Mouse (Mus musculus): ENCODE results near the gene Cep68. TPM values are rescaled to one million over a fixed set of nuclear protein-coding genes. Genes with fewer than 3 reads are reported as not detected.

Cep68 gene
- polyA plus RNA-seq, 1 experiment from 2014 or later: 26.5 TPM

GRCm38 (mm10) chr11:20250476-20251178 is 1.4 kb upstream of the Cep68 start:
- no peaks in the 10 kb centered on the region for H3K27me3 ChIP-seq
- H3K4me2 ChIP-seq (replicated peaks): no peak overlapping the region
- ATAC-seq: no peak
- H3K36me3 ChIP-seq: no peaks in the 10 kb centered on the region
- no peak overlapping the region for H3K4me3 ChIP-seq (replicated peaks)
- no peak overlapping the region for H3K27ac ChIP-seq
- WGBS: 87% methylated on average over 6 of the region's 6 CpGs
- peaks cover 35% of the 10 kb centered on the region for H3K4me1 ChIP-seq (replicated peaks)
- H3K9ac ChIP-seq (replicated peaks): no peak overlapping the region
- no peaks in the 10 kb centered on the region for H3K9me3 ChIP-seq

- peak; percentile 85 for ATAC-seq
- H3K4me1 ChIP-seq (replicated peaks): peaks cover 41% of the 10 kb centered on the region
- H3K27me3 ChIP-seq: no peaks in the 10 kb centered on the region
- H3K36me3 ChIP-seq: peaks cover 7% of the 10 kb centered on the region
- peak overlapping the region; percentile 80 for H3K4me3 ChIP-seq (replicated peaks)
- peak overlapping the region; percentile 84 for H3K27ac ChIP-seq
- 0% methylated on average over 36 of the region's 39 CpGs for WGBS
- H3K4me2 ChIP-seq (replicated peaks): peak overlapping the region; percentile 91
- H3K9me3 ChIP-seq: no peaks in the 10 kb centered on the region
- H3K9ac ChIP-seq (replicated peaks): peak overlapping the region; percentile 93
Measured at GRCm38 (mm10) chr11:20248840-20249239, 389 bp downstream of the Cep68 start.

- ATAC-seq: no peak
- Histone ChIP-seq H3K4me1 (replicated peaks) (peaks cover 45% of the 10 kb centered on the region), H3K9me3 (no peaks in the 10 kb centered on the region), H3K27ac (no peak overlapping the region), H3K9ac (replicated peaks) (no peak overlapping the region), H3K4me2 (replicated peaks) (peak overlapping the region; percentile 91), H3K36me3 (peaks cover 7% of the 10 kb centered on the region), H3K27me3 (no peaks in the 10 kb centered on the region), H3K4me3 (replicated peaks) (peak overlapping the region; percentile 80)
- 20% methylated on average over 4 of the region's 4 CpGs for WGBS
Measured at GRCm38 (mm10) chr11:20248277-20248676, 952 bp downstream of the Cep68 start.

- 66% methylated on average over 8 of the region's 8 CpGs for WGBS
- Histone ChIP-seq H3K9me3 (no peaks in the 10 kb centered on the region), H3K9ac (replicated peaks) (peak overlapping the region; percentile 25; the same call in 1 of the 2 replicates), H3K4me1 (replicated peaks) (peaks cover 51% of the 10 kb centered on the region), H3K27me3 (no peaks in the 10 kb centered on the region), H3K4me2 (replicated peaks) (peak overlapping the region; percentile 91), H3K27ac (no peak overlapping the region), H3K4me3 (replicated peaks) (0 out of 2 replicates have a peak overlapping the region, but pooled peaks have one; percentile 3), H3K36me3 (peaks cover 7% of the 10 kb centered on the region)
- ATAC-seq: no peak
Measured at GRCm38 (mm10) chr11:20247146-20247855, 1.9 kb downstream of the Cep68 start.

- ATAC-seq: no peak
- H3K27ac ChIP-seq: no peak overlapping the region
- no peak overlapping the region for H3K9ac ChIP-seq (replicated peaks)
- H3K4me1 ChIP-seq (replicated peaks): peaks cover 51% of the 10 kb centered on the region
- H3K4me2 ChIP-seq (replicated peaks): no peak overlapping the region
- no peaks in the 10 kb centered on the region for H3K9me3 ChIP-seq
- peaks cover 11% of the 10 kb centered on the region for H3K36me3 ChIP-seq
- 63% methylated on average over 1 of the region's 1 CpGs for WGBS
- H3K27me3 ChIP-seq: no peaks in the 10 kb centered on the region
- no peak overlapping the region for H3K4me3 ChIP-seq (replicated peaks)
Measured at GRCm38 (mm10) chr11:20246616-20247015, 2.6 kb downstream of the Cep68 start.

- H3K27ac ChIP-seq: no peak overlapping the region
- peaks cover 50% of the 10 kb centered on the region for H3K4me1 ChIP-seq (replicated peaks)
- H3K27me3 ChIP-seq: no peaks in the 10 kb centered on the region
- no peak for ATAC-seq
- H3K9ac ChIP-seq (replicated peaks): no peak overlapping the region
- no peak overlapping the region for H3K4me2 ChIP-seq (replicated peaks)
- no peaks in the 10 kb centered on the region for H3K9me3 ChIP-seq
- peaks cover 24% of the 10 kb centered on the region for H3K36me3 ChIP-seq
- no peak overlapping the region for H3K4me3 ChIP-seq (replicated peaks)
- 89% methylated on average over 6 of the region's 6 CpGs for WGBS
Measured at GRCm38 (mm10) chr11:20245316-20245715, 3.9 kb downstream of the Cep68 start.

- ATAC-seq: no peak
- Histone ChIP-seq H3K36me3 (peaks cover 31% of the 10 kb centered on the region), H3K9me3 (no peaks in the 10 kb centered on the region), H3K4me3 (replicated peaks) (no peak overlapping the region), H3K27me3 (no peaks in the 10 kb centered on the region), H3K4me1 (replicated peaks) (peaks cover 43% of the 10 kb centered on the region), H3K9ac (replicated peaks) (0 out of 2 replicates have a peak overlapping the region, but pooled peaks have one; percentile 23), H3K27ac (no peak overlapping the region), H3K4me2 (replicated peaks) (no peak overlapping the region)
- 83% methylated on average over 16 of the region's 16 CpGs for WGBS
Measured at GRCm38 (mm10) chr11:20244336-20245290, 4.6 kb downstream of the Cep68 start.

- Histone ChIP-seq H3K27me3 (no peaks in the 10 kb centered on the region), H3K4me1 (replicated peaks) (peaks cover 39% of the 10 kb centered on the region), H3K9me3 (no peaks in the 10 kb centered on the region), H3K4me2 (replicated peaks) (no peak overlapping the region), H3K27ac (no peak overlapping the region), H3K9ac (replicated peaks) (no peak overlapping the region; the same call in 1 of the 2 replicates), H3K36me3 (peaks cover 43% of the 10 kb centered on the region), H3K4me3 (replicated peaks) (no peak overlapping the region)
- ATAC-seq: peak; percentile 78
- 52% methylated on average over 9 of the region's 9 CpGs for WGBS
Measured at GRCm38 (mm10) chr11:20243214-20243913, 5.9 kb downstream of the Cep68 start.

- H3K4me2 ChIP-seq (replicated peaks): no peak overlapping the region
- H3K27ac ChIP-seq: 0 out of 2 replicates have a peak overlapping the region, but pooled peaks have one; percentile 21
- ATAC-seq: no peak
- no peaks in the 10 kb centered on the region for H3K27me3 ChIP-seq
- 86% methylated on average over 6 of the region's 6 CpGs for WGBS
- peaks cover 31% of the 10 kb centered on the region for H3K4me1 ChIP-seq (replicated peaks)
- H3K36me3 ChIP-seq: peaks cover 49% of the 10 kb centered on the region
- H3K4me3 ChIP-seq (replicated peaks): no peak overlapping the region
- no peaks in the 10 kb centered on the region for H3K9me3 ChIP-seq
- H3K9ac ChIP-seq (replicated peaks): no peak overlapping the region
Measured at GRCm38 (mm10) chr11:20242366-20243056, 6.7 kb downstream of the Cep68 start.

GRCm38 (mm10) chr11:20241311-20241710 is 7.9 kb downstream of the Cep68 start:
- no peak overlapping the region for H3K4me2 ChIP-seq (replicated peaks)
- no peak for ATAC-seq
- no peaks in the 10 kb centered on the region for H3K27me3 ChIP-seq
- H3K36me3 ChIP-seq: peaks cover 61% of the 10 kb centered on the region
- no peaks in the 10 kb centered on the region for H3K9me3 ChIP-seq
- no peak overlapping the region for H3K9ac ChIP-seq (replicated peaks)
- H3K27ac ChIP-seq: no peak overlapping the region
- no peak overlapping the region for H3K4me3 ChIP-seq (replicated peaks)
- peaks cover 19% of the 10 kb centered on the region for H3K4me1 ChIP-seq (replicated peaks)
- 94% methylated on average over 7 of the region's 7 CpGs for WGBS

- Histone ChIP-seq H3K36me3 (peaks cover 68% of the 10 kb centered on the region), H3K4me1 (replicated peaks) (peaks cover 15% of the 10 kb centered on the region), H3K4me2 (replicated peaks) (no peak overlapping the region), H3K27me3 (no peaks in the 10 kb centered on the region), H3K4me3 (replicated peaks) (no peak overlapping the region), H3K9ac (replicated peaks) (no peak overlapping the region), H3K9me3 (no peaks in the 10 kb centered on the region), H3K27ac (no peak overlapping the region)
- no peak for ATAC-seq
- 86% methylated on average over 5 of the region's 5 CpGs for WGBS
Measured at GRCm38 (mm10) chr11:20240331-20240730, 8.9 kb downstream of the Cep68 start.
